Mouse (Mus musculus): ENCODE measurements around the gene Pes1. TPM values are rescaled to one million over a fixed set of nuclear protein-coding genes. Genes with fewer than 3 reads are reported as not detected.

The Pes1 gene
- polyA plus RNA-seq, 1 experiment from 2014 or later: 81.9 TPM

GRCm38 (mm10) chr11:4027561-4028334 lies 64.0 kb downstream of the Pes1 start:
- ATAC-seq (ENCODE audit: insufficient number of reproducible peaks, low FRiP score, low TSS enrichment, low read depth): no peak
- Histone ChIP-seq H3K4me2 (ENCODE audit: low read depth, severe bottlenecking) (no peak overlapping the region), H3K36me3 (ENCODE audit: control insufficient read depth, insufficient read depth, low read length) (no peaks in the 10 kb centered on the region), H3K27ac (replicated peaks; ENCODE audit: low read depth, low read length) (no peak overlapping the region), H3K4me3 (ENCODE audit: low read depth, low read length) (no peak overlapping the region), H3K27me3 (ENCODE audit: control insufficient read depth, insufficient read depth, low read length) (peaks cover 4% of the 10 kb centered on the region; the same call in 1 of the 2 replicates), H3K9me3 (ENCODE audit: control insufficient read depth, low read length) (no peaks in the 10 kb centered on the region), H3K9ac (ENCODE audit: low read length) (no peak overlapping the region), H3K4me1 (ENCODE audit: control insufficient read depth, insufficient read depth, low read length) (no peaks in the 10 kb centered on the region)
- DNase-seq (ENCODE audit: low spot score): no peak
- 78% methylated on average over 9 of the region's 9 CpGs for WGBS

- no peak for DNase-seq (ENCODE audit: low spot score)
Measured at GRCm38 (mm10) chr11:4029343-4029742, 65.6 kb downstream of the Pes1 start.

More at GRCm38 (mm10) chr11:4029343-4029742, 65.6 kb downstream of the Pes1 start:
- Histone ChIP-seq H3K9me3 (ENCODE audit: control insufficient read depth, low read length) (no peaks in the 10 kb centered on the region), H3K4me2 (ENCODE audit: low read depth, severe bottlenecking) (no peak overlapping the region), H3K36me3 (ENCODE audit: control insufficient read depth, insufficient read depth, low read length) (no peaks in the 10 kb centered on the region), H3K9ac (ENCODE audit: low read length) (no peak overlapping the region), H3K4me3 (ENCODE audit: low read depth, low read length) (no peak overlapping the region), H3K27me3 (ENCODE audit: control insufficient read depth, insufficient read depth, low read length) (peaks cover 4% of the 10 kb centered on the region; the same call in 1 of the 2 replicates), H3K27ac (replicated peaks; ENCODE audit: low read depth, low read length) (no peak overlapping the region), H3K4me1 (ENCODE audit: control insufficient read depth, insufficient read depth, low read length) (no peaks in the 10 kb centered on the region)
- 68% methylated on average over 4 of the region's 4 CpGs for WGBS
- no peak for ATAC-seq (ENCODE audit: insufficient number of reproducible peaks, low FRiP score, low TSS enrichment, low read depth)

Other genes starting within 250 kb of the Pes1 start
- gene Osbp2, start 100.1 kb upstream of the Pes1 start, polyA plus RNA-seq (2014; fragmentation: Nextera tagmentation; extraction: Ambion mirVana): 0.30 and 0.69 TPM in 2 replicates
- gene 4921536K21Rik, start 68.9 kb upstream of the Pes1 start, polyA plus RNA-seq (2014; fragmentation: Nextera tagmentation; extraction: Ambion mirVana): 0.33 and 0.47 TPM in 2 replicates
- gene Dusp18, start 68.7 kb upstream of the Pes1 start, polyA plus RNA-seq (2014; fragmentation: Nextera tagmentation; extraction: Ambion mirVana): 13.7 and 14.5 TPM in 2 replicates
- 1.7 and 2.1 TPM in 2 replicates for gene Slc35e4, start 49.3 kb upstream of the Pes1 start, polyA plus RNA-seq (2014; fragmentation: Nextera tagmentation; extraction: Ambion mirVana)
- 24.2 and 28.9 TPM in 2 replicates for gene Tcn2, start 31.8 kb upstream of the Pes1 start, polyA plus RNA-seq (2014; fragmentation: Nextera tagmentation; extraction: Ambion mirVana)
- gene 4930556J24Rik, start 12.8 kb downstream of the Pes1 start, polyA plus RNA-seq (2014; fragmentation: Nextera tagmentation; extraction: Ambion mirVana): not detected in 2 replicates
- 2.6 and 3.2 TPM in 2 replicates for gene Gal3st1, start 19.7 kb downstream of the Pes1 start, polyA plus RNA-seq (2014; fragmentation: Nextera tagmentation; extraction: Ambion mirVana)
- gene Sec14l4, start 67.5 kb downstream of the Pes1 start, polyA plus RNA-seq (2014; fragmentation: Nextera tagmentation; extraction: Ambion mirVana): not detected in 2 replicates
- gene Sec14l3, start 100.9 kb downstream of the Pes1 start, polyA plus RNA-seq (2014; fragmentation: Nextera tagmentation; extraction: Ambion mirVana): not detected in 2 replicates
- gene Mtfp1, start 131.5 kb downstream of the Pes1 start, polyA plus RNA-seq (2014; fragmentation: Nextera tagmentation; extraction: Ambion mirVana): 8.5 and 10.9 TPM in 2 replicates
- gene Sec14l2, start 159.4 kb downstream of the Pes1 start, polyA plus RNA-seq (2014; fragmentation: Nextera tagmentation; extraction: Ambion mirVana): 1.9 and 2.2 TPM in 2 replicates
- 24.3 and 28.9 TPM in 2 replicates for gene Rnf215, start 171.2 kb downstream of the Pes1 start, polyA plus RNA-seq (2014; fragmentation: Nextera tagmentation; extraction: Ambion mirVana)
- 4.3 and 4.7 TPM in 2 replicates for gene Ccdc157, start 196.3 kb downstream of the Pes1 start, polyA plus RNA-seq (2014; fragmentation: Nextera tagmentation; extraction: Ambion mirVana)
- gene Sf3a1, start 196.4 kb downstream of the Pes1 start, polyA plus RNA-seq (2014; fragmentation: Nextera tagmentation; extraction: Ambion mirVana): 98.3 and 112 TPM in 2 replicates
- gene Tbc1d10a, start 222.8 kb downstream of the Pes1 start, polyA plus RNA-seq (2014; fragmentation: Nextera tagmentation; extraction: Ambion mirVana): 20.5 and 25.0 TPM in 2 replicates

Data from limb, embryonic 11.5 days (tissue).